21 mouse cellular contexts compared by ENCODE assay signal in the genomic region with DNA sequence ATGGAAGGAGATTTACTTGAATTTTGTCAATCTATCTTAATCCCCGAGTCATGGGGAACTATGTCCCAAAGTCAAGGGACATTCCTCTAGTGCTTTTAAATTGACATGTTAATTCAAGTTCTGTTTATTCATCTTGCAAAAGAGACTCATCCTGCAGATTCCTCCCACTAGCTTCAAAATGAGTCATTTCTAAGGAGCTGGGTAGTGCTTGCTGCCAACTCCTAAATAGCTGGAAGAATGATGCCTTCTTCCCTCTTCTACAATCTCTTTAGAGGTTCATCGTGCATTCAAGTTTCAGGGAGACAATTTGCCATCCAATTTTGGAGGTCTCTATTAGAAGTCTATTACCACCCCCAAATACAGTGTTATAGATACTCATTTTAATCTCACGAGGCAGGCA. TPM values are rescaled to one million over a fixed set of nuclear protein-coding genes. Genes with fewer than 3 reads are reported as not detected.
A peak's percentile ranks its signal among the peaks of the same experiment; 100 is the strongest.
DNase-seq lines count a peak whose midpoint lies in the region.
"Had no signal": no experiment of that assay in that cellular context is flagged by ENCODE, and none has a peak within 500 bp of the region (broad histone marks: within the 10 kb centered on the region; RNA-seq: fewer than 3 reads in every experiment).

No protein-coding gene starts in this region.

- peak; percentile 29 to 40 for DNase-seq in frontal cortex, postnatal 36 days (ENCODE audit: low spot score in 2 of 2)
- DNase-seq in frontal cortex, postnatal 25 days (ENCODE audit: low spot score in 2 of 2), result no peak
- peak; percentile 32 to 82 for DNase-seq in left cerebral cortex, postnatal 25 days (ENCODE audit: low spot score in 2 of 2)
- no peak for DNase-seq in left cerebral cortex, adult 11 months (ENCODE audit: low spot score)
- peak; percentile 19 for DNase-seq in 3T3-L1 (ENCODE audit: low read depth, low spot score)
- peak; percentile 88 for DNase-seq in brain, adult 2 months (ENCODE audit: low read depth, low spot score)
- DNase-seq in adrenal gland, postnatal 36 days, result no peak
- DNase-seq in spleen, postnatal 10 days (ENCODE audit: low spot score in 2 of 2), result no peak
- DNase-seq: adrenal gland, adult 2 months; cerebellum, adult 11 months; cerebellum, adult 9-10 months; heart, adult 2 months; heart, postnatal 4 days; kidney, adult 11 months; kidney, postnatal 25 days; liver, postnatal 0 days; lung, postnatal 36 days; right cerebral cortex, postnatal 14 days; thymus, adult 18-20 months; thymus, postnatal 25 days had no signal

- intact Hi-C loops in left cerebral cortex, postnatal 25 days (cut with DNase I), result loop anchor here (10.0 kb wide), 1 partner anchor 217 kb away; the partner anchor contains the start of gene Plppr5

RNA-seq across cellular contexts. Expression of gene Plppr4, which starts 3.3 kb away (rescaled TPM):
- total RNA-seq in left cerebral cortex, postnatal 25 days (2021), result 100 to 1,000 TPM; 228 to 231 TPM
- total RNA-seq in adrenal gland, postnatal 36 days (2021), result under 1 TPM; 0.53 to 0.56 TPM
- total RNA-seq: common myeloid progenitor, adult 5-6 weeks had no signal

Comparison
In these comparisons a context has a peak if more than half of its experiments do, and no peak if none do; other contexts are left out.
1. DNase-seq: peak in frontal cortex, postnatal 36 days (2 of 2), left cerebral cortex, postnatal 25 days (2 of 2), 3T3-L1 (single experiment) and brain, adult 2 months (single experiment); none in frontal cortex, postnatal 25 days (0 of 2), left cerebral cortex, adult 11 months (single experiment), adrenal gland, postnatal 36 days (0 of 2) and spleen, postnatal 10 days (0 of 2).
2. RNA of gene Plppr4, which starts 3.3 kb away (total RNA-seq): 228 to 231 TPM in left cerebral cortex, postnatal 25 days; 0.53 to 0.56 TPM in adrenal gland, postnatal 36 days; every median in the first group is over 100 times any median in the second.